Mouse (Mus musculus) limb, embryonic 14.5 days (tissue): ENCODE data around the gene Gm37240. TPM values are rescaled to one million over a fixed set of nuclear protein-coding genes. Genes with fewer than 3 reads are reported as not detected.

ENCODE experiments used
- ATAC-seq: fragments of 200-750 bp; cut with Nextera tagmentation; 2 replicates; pipeline ENCODE4 v1.8.0; 2017; ENCODE audit warnings: low read depth, moderate number of reproducible peaks, moderate TSS enrichment; ENCODE audit not compliant: low FRiP score
- DNase-seq: peaks from one replicate; pipeline ENCODE4 v3.0.0-alpha.2; 2015; ENCODE audit warnings: low spot score
- H3K27ac ChIP-seq: fragments of 300-500 bp; sonication (generic); replicated peaks from 2 replicates; pipeline ENCODE4 v1.5.1; 2014; ENCODE audit warnings: low read depth, mild to moderate bottlenecking, low read length, moderate library complexity, mixed read lengths
- H3K27me3 ChIP-seq: fragments of 300-500 bp; sonication (generic); 2 replicates; pipeline ENCODE4 v1.6.1; 2014; ENCODE audit warnings: low read length, mixed read lengths; ENCODE audit not compliant: control insufficient read depth, insufficient read depth
- H3K36me3 ChIP-seq: fragments of 300-500 bp; sonication (generic); 2 replicates; pipeline ENCODE4 v1.6.1; 2014; ENCODE audit warnings: mild to moderate bottlenecking, low read length, moderate library complexity, mixed read lengths; ENCODE audit not compliant: control insufficient read depth, insufficient read depth
- H3K4me1 ChIP-seq: fragments of 300-500 bp; sonication (generic); 2 replicates; pipeline ENCODE4 v1.6.1; 2014; ENCODE audit warnings: antibody characterized with exemption, low read length, mixed read lengths; ENCODE audit not compliant: control insufficient read depth, insufficient read depth
- H3K4me2 ChIP-seq: fragments of 300-500 bp; sonication (generic); replicated peaks from 2 replicates; pipeline ENCODE4 v1.6.1; 2014; ENCODE audit warnings: low read depth, mild to moderate bottlenecking, low read length, moderate library complexity; ENCODE audit not compliant: severe bottlenecking
- H3K4me3 ChIP-seq: fragments of 300-500 bp; sonication (generic); replicated peaks from 2 replicates; pipeline ENCODE4 v1.5.1; 2014; ENCODE audit warnings: low read length
- H3K9ac ChIP-seq: fragments of 300-500 bp; sonication (generic); 2 replicates; pipeline ENCODE4 v1.6.1; 2014; ENCODE audit warnings: mild to moderate bottlenecking, low read depth, low read length, moderate library complexity; ENCODE audit not compliant: severe bottlenecking
- H3K9me3 ChIP-seq: fragments of 300-500 bp; sonication (generic); 2 replicates; pipeline ENCODE4 v1.6.1; 2016; ENCODE audit warnings: low read length; ENCODE audit not compliant: control insufficient read depth
- POLR2A ChIP-seq: fragments of 200-500 bp; IDR thresholded peaks from 2 replicates; pipeline ENCODE4 v1.8.0; 2012; ENCODE audit warnings: inconsistent platforms, mild to moderate bottlenecking, moderate library complexity, borderline replicate concordance; ENCODE audit not compliant: insufficient read depth, insufficient read length; ENCODE audit errors: extremely low read depth
- WGBS: fragments of 180-500 bp; shearing (Covaris S2); extraction: QIAGEN DNeasy Blood & Tissue Kit; methylation state at CpG from one replicate; pipeline ENCODE4 v1.1.7; 2014; 5-methylcytosine and 5-hydroxymethylcytosine counted together
- polyA plus RNA-seq, 2 experiments: library from polyadenylated mRNA; depleted of rRNA in 1 of 2; stranded (reverse) in 1 of 2; unstranded in 1 of 2; fragments of >200 nt; fragmentation: Nextera tagmentation in 1 of 2; extraction: Ambion mirVana in 1 of 2; gene quantifications; 2 replicates each; pipeline versions ENCODE4 v1.2.1 to v1.2.3; 2012 to 2014

Gene Gm37240
- polyA plus RNA-seq, 2 experiments, result 2.0 to 13.4 TPM

DNA sequence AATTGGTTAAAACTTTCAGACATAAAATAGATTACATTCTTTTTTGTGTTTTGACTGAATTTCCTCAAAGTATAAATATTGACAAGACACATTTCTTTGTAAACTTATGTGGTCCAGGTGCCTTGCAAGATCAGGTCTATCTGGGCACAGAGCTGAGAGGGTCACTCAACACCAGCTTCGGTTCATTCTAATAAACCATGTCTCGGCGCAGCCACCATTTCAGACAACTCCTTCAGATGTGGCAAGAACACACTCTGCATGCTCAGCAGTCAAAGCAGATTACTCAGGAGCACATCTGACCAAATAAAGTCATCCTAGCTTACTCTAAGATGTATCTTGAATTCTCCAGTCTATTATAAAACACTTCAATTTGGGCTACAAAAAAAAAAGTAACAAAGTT lies 1371.2 kb downstream of the Gm37240 start:
- H3K36me3 ChIP-seq, result peaks cover 18% of the 10 kb centered on the region
- H3K4me3 ChIP-seq, result no peak overlapping the region
- WGBS, result 77% methylated on average over 3 of the region's 3 CpGs
- H3K27ac ChIP-seq, result no peak overlapping the region
- H3K27me3 ChIP-seq, result no peaks in the 10 kb centered on the region
- no peaks in the 10 kb centered on the region for H3K4me1 ChIP-seq
- no peak overlapping the region for H3K4me2 ChIP-seq
- no peaks in the 10 kb centered on the region for H3K9me3 ChIP-seq
- DNase-seq (no peak), ATAC-seq (no peak)
- H3K9ac ChIP-seq, result no peak overlapping the region
- no peak for TF ChIP-seq POLR2A

DNA sequence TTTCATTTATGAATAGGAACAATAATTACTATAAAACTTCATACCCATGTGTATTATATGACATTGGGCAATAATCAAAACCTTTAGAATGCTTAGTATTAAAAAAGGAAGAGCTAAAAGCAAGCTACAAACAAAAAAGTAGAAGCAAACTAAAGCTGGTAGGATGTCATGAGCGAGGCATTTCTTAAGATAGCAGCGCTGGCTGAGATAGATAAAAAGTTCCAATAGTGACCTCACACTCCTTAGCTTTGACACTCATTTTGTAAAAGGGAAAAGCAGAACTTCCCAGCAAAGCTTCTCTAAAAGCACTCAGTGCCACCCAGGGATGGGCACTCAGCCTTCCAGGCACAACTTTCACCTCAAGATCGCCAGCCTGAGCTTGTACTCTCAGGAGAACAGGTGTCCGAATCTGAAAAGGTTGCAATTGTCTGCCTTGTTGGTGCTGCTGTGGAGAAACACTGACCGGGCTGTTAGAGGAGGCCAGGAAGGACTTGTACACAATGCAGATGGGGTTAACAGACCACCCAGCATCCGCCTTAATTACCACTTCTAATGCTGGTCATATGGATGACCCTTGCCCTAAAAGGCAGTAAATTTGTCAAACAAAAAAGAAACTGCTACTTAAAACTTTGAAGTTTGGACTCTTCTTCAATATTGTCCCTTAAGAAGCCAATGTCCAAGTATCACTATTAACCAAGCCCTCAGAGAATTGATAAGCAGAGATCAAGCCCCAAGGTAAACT lies 1374.4 kb downstream of the Gm37240 start:
- H3K9ac ChIP-seq, result no peak overlapping the region
- ATAC-seq (no peak), DNase-seq (no peak)
- TF ChIP-seq POLR2A, result no peak
- no peak overlapping the region for H3K27ac ChIP-seq
- WGBS, result 46% methylated on average over 6 of the region's 6 CpGs
- H3K4me2 ChIP-seq, result no peak overlapping the region
- no peaks in the 10 kb centered on the region for H3K27me3 ChIP-seq
- peaks cover 11% of the 10 kb centered on the region; the same call in 1 of the 2 replicates for H3K36me3 ChIP-seq
- no peaks in the 10 kb centered on the region for H3K9me3 ChIP-seq
- H3K4me1 ChIP-seq, result no peaks in the 10 kb centered on the region
- H3K4me3 ChIP-seq, result no peak overlapping the region

DNA sequence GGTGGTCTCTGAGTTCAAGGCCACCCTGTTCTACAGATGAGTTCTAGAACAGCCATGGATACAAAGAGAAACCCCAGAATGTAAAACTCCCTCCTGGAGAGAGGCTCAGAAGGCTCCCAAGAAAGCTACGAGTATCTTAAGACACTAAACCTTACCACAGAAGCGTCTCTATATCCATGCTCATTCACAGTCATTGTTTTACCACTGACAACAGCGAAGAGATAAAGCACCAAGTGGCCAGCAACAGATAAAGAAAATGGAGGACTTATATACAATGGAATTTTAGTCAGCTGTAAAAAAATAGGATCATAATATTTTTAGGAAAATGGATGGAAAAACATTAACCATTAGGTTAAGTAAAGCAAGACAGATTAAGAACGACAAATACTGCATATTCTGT lies 1382.1 kb downstream of the Gm37240 start:
- H3K27me3 ChIP-seq, result no peaks in the 10 kb centered on the region
- H3K4me3 ChIP-seq, result no peak overlapping the region
- no peak for TF ChIP-seq POLR2A
- H3K27ac ChIP-seq, result no peak overlapping the region
- no peaks in the 10 kb centered on the region for H3K9me3 ChIP-seq
- no peak overlapping the region for H3K4me2 ChIP-seq
- ATAC-seq (no peak), DNase-seq (no peak)
- H3K36me3 ChIP-seq, result peaks cover 5% of the 10 kb centered on the region; the same call in 1 of the 2 replicates
- no peak overlapping the region for H3K9ac ChIP-seq
- peaks cover 7% of the 10 kb centered on the region; the same call in 1 of the 2 replicates for H3K4me1 ChIP-seq
- whole genome bisulfite sequencing, result 89% methylated on average over 4 of the region's 4 CpGs

DNA sequence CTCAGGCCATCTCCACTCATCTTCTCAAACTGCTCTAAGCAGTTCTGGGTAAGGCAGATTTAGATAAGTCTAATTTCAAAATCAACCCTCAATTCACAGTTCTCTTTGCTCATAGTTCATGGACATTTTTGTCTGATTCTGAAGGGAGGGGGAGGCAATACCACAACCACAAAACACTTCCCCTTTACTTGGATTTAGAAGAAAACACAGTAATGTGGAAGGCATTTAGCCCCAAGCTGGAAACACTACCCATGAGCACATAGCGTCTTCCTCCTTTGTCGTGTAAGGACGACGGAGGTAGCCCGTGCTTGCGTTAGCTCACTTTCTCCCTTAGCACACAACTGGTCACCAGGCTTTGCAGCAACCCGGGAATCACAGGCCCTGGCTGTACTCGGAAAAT lies 1383.0 kb downstream of the Gm37240 start:
- no peak overlapping the region for H3K27ac ChIP-seq
- H3K9ac ChIP-seq, result no peak overlapping the region
- WGBS, result 88% methylated on average over 8 of the region's 8 CpGs
- H3K36me3 ChIP-seq, result peaks cover 5% of the 10 kb centered on the region; the same call in 1 of the 2 replicates
- no peak overlapping the region for H3K4me2 ChIP-seq
- DNase-seq, result no peak
- H3K4me1 ChIP-seq, result peaks cover 7% of the 10 kb centered on the region; the same call in 1 of the 2 replicates
- TF ChIP-seq POLR2A, result no peak
- no peak overlapping the region for H3K4me3 ChIP-seq
- no peak for ATAC-seq
- no peaks in the 10 kb centered on the region for H3K27me3 ChIP-seq
- no peaks in the 10 kb centered on the region for H3K9me3 ChIP-seq

DNA sequence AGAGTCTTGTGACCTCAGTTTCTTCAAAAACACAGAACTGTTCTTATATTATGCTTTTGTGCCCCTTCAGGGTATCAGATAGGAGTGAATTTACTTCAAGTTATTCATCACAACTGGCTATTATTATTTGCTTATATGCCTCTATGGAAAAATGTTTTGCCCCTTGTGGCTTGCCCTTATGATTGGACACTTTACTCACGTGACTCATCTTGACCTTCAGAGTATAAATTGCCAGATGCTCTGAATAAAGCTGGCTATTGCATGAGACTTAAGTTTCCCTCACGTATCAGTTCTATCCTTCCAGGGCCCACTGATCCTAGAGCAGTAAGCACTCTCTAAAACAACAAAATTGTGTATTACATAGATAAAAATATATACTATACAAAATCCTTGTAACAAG lies 1385.2 kb downstream of the Gm37240 start:
- DNase-seq (no peak), ATAC-seq (no peak)
- Histone ChIP-seq H3K9me3 (no peaks in the 10 kb centered on the region), H3K36me3 (peaks cover 5% of the 10 kb centered on the region; the same call in 1 of the 2 replicates), H3K9ac (no peak overlapping the region), H3K4me2 (no peak overlapping the region), H3K27me3 (no peaks in the 10 kb centered on the region), H3K27ac (no peak overlapping the region), H3K4me3 (no peak overlapping the region), H3K4me1 (peaks cover 7% of the 10 kb centered on the region; the same call in 1 of the 2 replicates)
- no peak for TF ChIP-seq POLR2A
- WGBS, result 83% methylated on average over 2 of the region's 2 CpGs
